Mouse (Mus musculus): ENCODE measurements at regions not wholly inside any gene's neighbourhood (a gene's known extent, or its start where the extent isn't known, plus 50 kb on each side); places are given as distances from the start of the nearest gene placed in this dataset.

GRCm38 (mm10) chr19:14724637-14725036 is 126.8 kb upstream of the Tle4 start:
- Histone ChIP-seq H3K27me3 (ENCODE audit: control insufficient read depth, insufficient read depth, low read length, poor library complexity, severe bottlenecking) (no peaks in the 10 kb centered on the region), H3K36me3 (ENCODE audit: control insufficient read depth, insufficient read depth, low read length, poor library complexity, severe bottlenecking) (no peaks in the 10 kb centered on the region)
- DNase-seq (ENCODE audit: low read depth, low spot score) = no peak

- no peak for DNase-seq (ENCODE audit: low read depth, low spot score)
- Histone ChIP-seq H3K36me3 (ENCODE audit: control insufficient read depth, insufficient read depth, low read length, poor library complexity, severe bottlenecking) (no peaks in the 10 kb centered on the region), H3K27me3 (ENCODE audit: control insufficient read depth, insufficient read depth, low read length, poor library complexity, severe bottlenecking) (no peaks in the 10 kb centered on the region)
These were observed 107.9 kb upstream of the Tle4 start for GRCm38 (mm10) chr19:14705791-14706190.

- Histone ChIP-seq H3K36me3 (ENCODE audit: control insufficient read depth, insufficient read depth, low read length, poor library complexity, severe bottlenecking) (no peaks in the 10 kb centered on the region), H3K27me3 (ENCODE audit: control insufficient read depth, insufficient read depth, low read length, poor library complexity, severe bottlenecking) (no peaks in the 10 kb centered on the region)
- no peak for DNase-seq (ENCODE audit: low read depth, low spot score)
These were observed 103.3 kb upstream of the Tle4 start for GRCm38 (mm10) chr19:14701116-14701515.

- Histone ChIP-seq H3K36me3 (ENCODE audit: control insufficient read depth, insufficient read depth, low read length, poor library complexity, severe bottlenecking) (no peaks in the 10 kb centered on the region), H3K27me3 (ENCODE audit: control insufficient read depth, insufficient read depth, low read length, poor library complexity, severe bottlenecking) (no peaks in the 10 kb centered on the region)
- DNase-seq (ENCODE audit: low read depth, low spot score) = peak; percentile 66
These were observed 97.5 kb upstream of the Tle4 start for GRCm38 (mm10) chr19:14695369-14695768.

- H3K36me3 ChIP-seq (ENCODE audit: control insufficient read depth, insufficient read depth, low read length, poor library complexity, severe bottlenecking) = no peaks in the 10 kb centered on the region
- no peaks in the 10 kb centered on the region for H3K27me3 ChIP-seq (ENCODE audit: control insufficient read depth, insufficient read depth, low read length, poor library complexity, severe bottlenecking)
- peak; percentile 35 for DNase-seq (ENCODE audit: low read depth, low spot score)
These were observed 94.3 kb upstream of the Tle4 start for GRCm38 (mm10) chr19:14692183-14692582.

- Histone ChIP-seq H3K27me3 (ENCODE audit: control insufficient read depth, insufficient read depth, low read length, poor library complexity, severe bottlenecking) (no peaks in the 10 kb centered on the region), H3K36me3 (ENCODE audit: control insufficient read depth, insufficient read depth, low read length, poor library complexity, severe bottlenecking) (no peaks in the 10 kb centered on the region)
- DNase-seq (ENCODE audit: low read depth, low spot score) = no peak
These were observed 87.8 kb upstream of the Tle4 start for GRCm38 (mm10) chr19:14685628-14686027.

- Histone ChIP-seq H3K27me3 (ENCODE audit: control insufficient read depth, insufficient read depth, low read length, poor library complexity, severe bottlenecking) (no peaks in the 10 kb centered on the region), H3K36me3 (ENCODE audit: control insufficient read depth, insufficient read depth, low read length, poor library complexity, severe bottlenecking) (no peaks in the 10 kb centered on the region)
- no peak for DNase-seq (ENCODE audit: low read depth, low spot score)
These were observed 86.8 kb upstream of the Tle4 start for GRCm38 (mm10) chr19:14684669-14685068.

- no peak for DNase-seq (ENCODE audit: low read depth, low spot score)
- no peaks in the 10 kb centered on the region for H3K27me3 ChIP-seq (ENCODE audit: control insufficient read depth, insufficient read depth, low read length, poor library complexity, severe bottlenecking)
- H3K36me3 ChIP-seq (ENCODE audit: control insufficient read depth, insufficient read depth, low read length, poor library complexity, severe bottlenecking) = no peaks in the 10 kb centered on the region
These were observed 83.5 kb upstream of the Tle4 start for GRCm38 (mm10) chr19:14681306-14681705.

GRCm38 (mm10) chr19:14679776-14680175 is 81.9 kb upstream of the Tle4 start:
- DNase-seq (ENCODE audit: low read depth, low spot score) = no peak
- Histone ChIP-seq H3K36me3 (ENCODE audit: control insufficient read depth, insufficient read depth, low read length, poor library complexity, severe bottlenecking) (no peaks in the 10 kb centered on the region), H3K27me3 (ENCODE audit: control insufficient read depth, insufficient read depth, low read length, poor library complexity, severe bottlenecking) (no peaks in the 10 kb centered on the region)

GRCm38 (mm10) chr19:14678584-14678983 is 80.7 kb upstream of the Tle4 start:
- no peak for DNase-seq (ENCODE audit: low read depth, low spot score)
- no peaks in the 10 kb centered on the region for H3K27me3 ChIP-seq (ENCODE audit: control insufficient read depth, insufficient read depth, low read length, poor library complexity, severe bottlenecking)
- H3K36me3 ChIP-seq (ENCODE audit: control insufficient read depth, insufficient read depth, low read length, poor library complexity, severe bottlenecking) = no peaks in the 10 kb centered on the region

- Histone ChIP-seq H3K27me3 (ENCODE audit: control insufficient read depth, insufficient read depth, low read length, poor library complexity, severe bottlenecking) (no peaks in the 10 kb centered on the region), H3K36me3 (ENCODE audit: control insufficient read depth, insufficient read depth, low read length, poor library complexity, severe bottlenecking) (no peaks in the 10 kb centered on the region)
- no peak for DNase-seq (ENCODE audit: low read depth, low spot score)
These were observed 79.1 kb upstream of the Tle4 start for GRCm38 (mm10) chr19:14676929-14677328.

GRCm38 (mm10) chr19:14670821-14671104 is 72.9 kb upstream of the Tle4 start:
- no peak for DNase-seq (ENCODE audit: low read depth, low spot score)
- H3K27me3 ChIP-seq (ENCODE audit: control insufficient read depth, insufficient read depth, low read length, poor library complexity, severe bottlenecking) = no peaks in the 10 kb centered on the region

GRCm38 (mm10) chr19:14670078-14670820 is 72.4 kb upstream of the Tle4 start:
- no peak for DNase-seq (ENCODE audit: low read depth, low spot score)
- H3K36me3 ChIP-seq (ENCODE audit: control insufficient read depth, insufficient read depth, low read length, poor library complexity, severe bottlenecking) = no peaks in the 10 kb centered on the region

More at GRCm38 (mm10) chr19:14670821-14671104, 72.9 kb upstream of the Tle4 start:
- no peaks in the 10 kb centered on the region for H3K36me3 ChIP-seq (ENCODE audit: control insufficient read depth, insufficient read depth, low read length, poor library complexity, severe bottlenecking)

GRCm38 (mm10) chr19:14668512-14669181 is 70.8 kb upstream of the Tle4 start:
- no peaks in the 10 kb centered on the region for H3K27me3 ChIP-seq (ENCODE audit: control insufficient read depth, insufficient read depth, low read length, poor library complexity, severe bottlenecking)
- DNase-seq (ENCODE audit: low read depth, low spot score) = peak; percentile 6
- no peaks in the 10 kb centered on the region for H3K36me3 ChIP-seq (ENCODE audit: control insufficient read depth, insufficient read depth, low read length, poor library complexity, severe bottlenecking)

More at GRCm38 (mm10) chr19:14670078-14670820, 72.4 kb upstream of the Tle4 start:
- H3K27me3 ChIP-seq (ENCODE audit: control insufficient read depth, insufficient read depth, low read length, poor library complexity, severe bottlenecking) = no peaks in the 10 kb centered on the region

- H3K27me3 ChIP-seq (ENCODE audit: control insufficient read depth, insufficient read depth, low read length, poor library complexity, severe bottlenecking) = no peaks in the 10 kb centered on the region
- DNase-seq (ENCODE audit: low read depth, low spot score) = no peak
- no peaks in the 10 kb centered on the region for H3K36me3 ChIP-seq (ENCODE audit: control insufficient read depth, insufficient read depth, low read length, poor library complexity, severe bottlenecking)
These were observed 67.0 kb upstream of the Tle4 start for GRCm38 (mm10) chr19:14664682-14665417.
